Comparison of ENCODE assay signal across 8 mouse cellular contexts in the genomic region with DNA sequence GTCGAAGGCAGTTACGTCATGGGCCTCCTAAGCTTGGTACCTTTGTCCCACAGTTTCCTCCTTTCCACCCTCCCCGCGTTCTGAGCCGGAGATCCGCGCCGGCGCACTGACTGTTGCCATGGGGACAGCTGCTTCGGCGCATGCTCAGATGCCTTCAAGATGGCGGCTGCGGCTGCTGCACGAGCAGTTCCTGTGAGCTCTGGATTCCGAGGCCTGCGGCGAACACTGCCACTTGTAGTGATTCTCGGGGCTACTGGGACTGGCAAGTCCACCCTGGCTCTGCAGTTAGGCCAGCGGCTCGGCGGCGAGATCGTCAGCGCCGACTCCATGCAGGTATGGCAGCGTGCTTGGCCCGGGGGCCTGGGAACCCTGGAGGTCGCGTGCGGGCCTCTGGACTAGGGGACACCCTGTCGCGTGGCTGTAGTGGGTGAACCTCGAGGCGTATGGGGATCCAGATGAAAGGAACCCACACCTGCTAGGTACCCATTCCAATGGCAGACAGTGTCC. TPM values are rescaled to one million over a fixed set of nuclear protein-coding genes. Genes with fewer than 3 reads are reported as not detected.
DNase-seq lines count a peak whose midpoint lies in the region; ATAC-seq and TF ChIP-seq lines count a peak whose summit lies in the region.

Gene Trit1 (plus strand): TSS at position 147 of the 507 bp plus-strand sequence.

- peaks cover 6% of the 10 kb centered on the region; the same call in 1 of the 2 replicates for H3K36me3 ChIP-seq in embryonic facial prominence, embryonic 15.5 days
- no peaks in the 10 kb centered on the region for H3K36me3 ChIP-seq in kidney, embryonic 14.5 days (ENCODE audit: control insufficient read depth, insufficient read depth, low read length)
- peaks cover 9% of the 10 kb centered on the region for H3K36me3 ChIP-seq in limb, embryonic 15.5 days

- no peaks in the 10 kb centered on the region for H3K9me3 ChIP-seq in embryonic facial prominence, embryonic 15.5 days (replicated peaks)
- H3K9me3 ChIP-seq in kidney, embryonic 14.5 days (ENCODE audit: control insufficient read depth, low read length), result no peaks in the 10 kb centered on the region
- no peaks in the 10 kb centered on the region for H3K9me3 ChIP-seq in limb, embryonic 15.5 days

- peak within 1 kb of the TSS; percentile 52 for H3K27ac ChIP-seq in bone marrow, adult 2 months (ENCODE audit: control insufficient read depth, insufficient read depth, low read depth, low read length, poor library complexity)
- H3K27ac ChIP-seq in embryonic facial prominence, embryonic 15.5 days (replicated peaks), result peak within 1 kb of the TSS; percentile 90
- peak within 1 kb of the TSS; percentile 86 for H3K27ac ChIP-seq in kidney, embryonic 14.5 days (ENCODE audit: low read depth, low read length)
- peak within 1 kb of the TSS; percentile 92 for H3K27ac ChIP-seq in limb, embryonic 15.5 days

- DNase-seq in 416B (ENCODE audit: low read depth), result peak; percentile 91
- DNase-seq in heart, adult 8-10 months (ENCODE audit: low spot score), result peak; percentile 94
- peak; percentile 74 to 90 for DNase-seq in monocyte, adult 2 months (ENCODE audit: low read depth in 1 of 2, low spot score in 2 of 2)
- DNase-seq in spleen, postnatal 36 days (ENCODE audit: low spot score in 2 of 2), result peak; percentile 94

- no peaks in the 10 kb centered on the region for H3K27me3 ChIP-seq in embryonic facial prominence, embryonic 15.5 days
- no peaks in the 10 kb centered on the region for H3K27me3 ChIP-seq in kidney, embryonic 14.5 days (ENCODE audit: control insufficient read depth, insufficient read depth, low read length)
- no peaks in the 10 kb centered on the region for H3K27me3 ChIP-seq in limb, embryonic 15.5 days

- ATAC-seq in embryonic facial prominence, embryonic 15.5 days (ENCODE audit: insufficient number of reproducible peaks, low FRiP score, low TSS enrichment, low read depth), result peak; percentile 89
- peak; percentile 98 for ATAC-seq in kidney, embryonic 14.5 days (ENCODE audit: low FRiP score, low TSS enrichment)
- peak; percentile 92 for ATAC-seq in limb, embryonic 15.5 days (ENCODE audit: insufficient number of reproducible peaks, low FRiP score, low TSS enrichment, low read depth)

- peak within 1 kb of the TSS; percentile 96 for H3K4me3 ChIP-seq in bone marrow, adult 2 months (replicated peaks; ENCODE audit: control insufficient read depth, low read depth, low read length)
- H3K4me3 ChIP-seq in embryonic facial prominence, embryonic 15.5 days (replicated peaks), result peak within 1 kb of the TSS; percentile 92
- peak within 1 kb of the TSS; percentile 89 for H3K4me3 ChIP-seq in kidney, embryonic 14.5 days (ENCODE audit: low read length)
- peak within 1 kb of the TSS; percentile 90 for H3K4me3 ChIP-seq in limb, embryonic 15.5 days

- no peak for TF ChIP-seq CTCF in bone marrow, adult 2 months (IDR thresholded peaks at IDR 0.05; ENCODE audit: control insufficient read depth, insufficient read depth, low read length)

- under 1% methylated on average over 34 of the region's 34 CpGs for WGBS in bone marrow, adult 2 months
- 2% methylated on average over 34 of the region's 34 CpGs for WGBS in embryonic facial prominence, embryonic 15.5 days
- under 1% methylated on average over 34 of the region's 34 CpGs for WGBS in kidney, embryonic 14.5 days
- under 1% methylated on average over 34 of the region's 34 CpGs for WGBS in limb, embryonic 15.5 days

- TF ChIP-seq POLR2A in bone marrow, adult 2 months (IDR thresholded peaks at IDR 0.05; ENCODE audit: borderline replicate concordance, control insufficient read depth, low read depth, low read length), result peak; percentile 78; the same call in 1 of the 2 replicates

- H3K9ac ChIP-seq in embryonic facial prominence, embryonic 15.5 days, result peak within 1 kb of the TSS; percentile 93
- H3K9ac ChIP-seq in kidney, embryonic 14.5 days (ENCODE audit: low read depth, low read length), result peak within 1 kb of the TSS; percentile 90
- H3K9ac ChIP-seq in limb, embryonic 15.5 days, result peak within 1 kb of the TSS; percentile 83

- H3K4me1 ChIP-seq in bone marrow, adult 2 months (ENCODE audit: control insufficient read depth, insufficient read depth, low read length), result peaks cover 2% of the 10 kb centered on the region
- H3K4me1 ChIP-seq in embryonic facial prominence, embryonic 15.5 days, result peaks cover 23% of the 10 kb centered on the region
- H3K4me1 ChIP-seq in kidney, embryonic 14.5 days (ENCODE audit: control insufficient read depth, insufficient read depth, low read length), result peaks cover 23% of the 10 kb centered on the region
- peaks cover 12% of the 10 kb centered on the region for H3K4me1 ChIP-seq in limb, embryonic 15.5 days

- H3K4me2 ChIP-seq in embryonic facial prominence, embryonic 15.5 days (replicated peaks), result peak within 1 kb of the TSS; percentile 57
- peak within 1 kb of the TSS; percentile 83 for H3K4me2 ChIP-seq in kidney, embryonic 14.5 days (replicated peaks; ENCODE audit: low read depth, low read length)
- H3K4me2 ChIP-seq in limb, embryonic 15.5 days, result peak within 1 kb of the TSS; percentile 58

RNA-seq across cellular contexts. Expression of gene Trit1, which starts in this region (rescaled TPM):
- 7.3 and 12.3 TPM in 2 replicates for polyA plus RNA-seq in bone marrow, adult 2 months (2011; ENCODE audit: insufficient read depth, insufficient read length, low replicate concordance, missing spikeins)
- 21.6 and 23.4 TPM in 2 replicates for polyA plus RNA-seq in embryonic facial prominence, embryonic 15.5 days (2015; fragmentation: Nextera tagmentation; extraction: Ambion mirVana)
- total RNA-seq in heart, adult 8-10 months (2022), result 1 to 10 TPM; 5.6 to 8.0 (median 6.6) TPM
- 15.8 and 21.7 TPM in 2 replicates for polyA plus RNA-seq in kidney, embryonic 14.5 days (2014; fragmentation: Nextera tagmentation; extraction: Ambion mirVana)
- polyA plus RNA-seq in limb, embryonic 15.5 days (2015; fragmentation: Nextera tagmentation; extraction: Ambion mirVana), result 20.9 and 21.3 TPM in 2 replicates

Comparison
In these comparisons a context has a peak if more than half of its experiments do, and no peak if none do; other contexts are left out.
1. Peak in every context shown above with its lines: DNase-seq, ATAC-seq, H3K4me3 ChIP-seq and H3K27ac ChIP-seq.